Mouse (Mus musculus): ENCODE data around the gene Tdrd12.
"Not testable (repeated sequence)": the region's sequence is repeated elsewhere in the genome, so short reads cannot be mapped to it uniquely, and the experiment has no call there.

The Tdrd12 gene

GRCm38 (mm10) chr7:35537562-35537961 lies at the start of gene Tdrd12:
Tdrd12 (minus strand) TSS chr7:35537745.
- in situ Hi-C loops (cut with MboI; ENCODE audit: low sequenced_read_pairs), result no loop called here

- in situ Hi-C loops (cut with MboI; ENCODE audit: low sequenced_read_pairs), result no loop called here
Measured at GRCm38 (mm10) chr7:35586906-35587445, 49.4 kb upstream of the Tdrd12 start.

GRCm38 (mm10) chr7:35586055-35586905 lies 48.7 kb upstream of the Tdrd12 start, which contains the start of gene Ankrd27:
Ankrd27 (plus strand) TSS chr7:35586244.
- in situ Hi-C loops (cut with MboI; ENCODE audit: low sequenced_read_pairs), result no loop called here

- in situ Hi-C loops (cut with MboI; ENCODE audit: low sequenced_read_pairs), result no loop called here
Measured at GRCm38 (mm10) chr7:35585191-35586054, 47.9 kb upstream of the Tdrd12 start, which contains the start of gene Rgs9bp. Rgs9bp (minus strand) TSS chr7:35585582.

- in situ Hi-C loops (cut with MboI; ENCODE audit: low sequenced_read_pairs), result no loop called here
Measured at GRCm38 (mm10) chr7:35584786-35585190, 47.2 kb upstream of the Tdrd12 start.

- in situ Hi-C loops (cut with MboI; ENCODE audit: low sequenced_read_pairs), result no loop called here
Measured at GRCm38 (mm10) chr7:35584068-35584785, 46.7 kb upstream of the Tdrd12 start.

GRCm38 (mm10) chr7:35583476-35584025 lies 46.0 kb upstream of the Tdrd12 start:
- in situ Hi-C loops (cut with MboI; ENCODE audit: low sequenced_read_pairs), result no loop called here

GRCm38 (mm10) chr7:35582719-35583118 lies 45.2 kb upstream of the Tdrd12 start:
- in situ Hi-C loops (cut with MboI; ENCODE audit: low sequenced_read_pairs), result no loop called here

- in situ Hi-C loops (cut with MboI; ENCODE audit: low sequenced_read_pairs), result no loop called here
Measured at GRCm38 (mm10) chr7:35579849-35580248, 42.3 kb upstream of the Tdrd12 start.

- in situ Hi-C loops (cut with MboI; ENCODE audit: low sequenced_read_pairs), result not testable (repeated sequence)
Measured at GRCm38 (mm10) chr7:35570883-35571282, 33.3 kb upstream of the Tdrd12 start.

- in situ Hi-C loops (cut with MboI; ENCODE audit: low sequenced_read_pairs), result not testable (repeated sequence)
Measured at GRCm38 (mm10) chr7:35569724-35570123, 32.2 kb upstream of the Tdrd12 start.

GRCm38 (mm10) chr7:35565965-35566364 lies 28.4 kb upstream of the Tdrd12 start:
- in situ Hi-C loops (cut with MboI; ENCODE audit: low sequenced_read_pairs), result not testable (repeated sequence)

GRCm38 (mm10) chr7:35564872-35565271 lies 27.3 kb upstream of the Tdrd12 start:
- in situ Hi-C loops (cut with MboI; ENCODE audit: low sequenced_read_pairs), result not testable (repeated sequence)

GRCm38 (mm10) chr7:35564067-35564865 lies 26.7 kb upstream of the Tdrd12 start:
- in situ Hi-C loops (cut with MboI; ENCODE audit: low sequenced_read_pairs), result no loop called here

GRCm38 (mm10) chr7:35563071-35563470 lies 25.5 kb upstream of the Tdrd12 start:
- in situ Hi-C loops (cut with MboI; ENCODE audit: low sequenced_read_pairs), result no loop called here

GRCm38 (mm10) chr7:35559838-35560237 lies 22.3 kb upstream of the Tdrd12 start:
- in situ Hi-C loops (cut with MboI; ENCODE audit: low sequenced_read_pairs), result no loop called here

GRCm38 (mm10) chr7:35558681-35559080 lies 21.1 kb upstream of the Tdrd12 start:
- in situ Hi-C loops (cut with MboI; ENCODE audit: low sequenced_read_pairs), result no loop called here

- in situ Hi-C loops (cut with MboI; ENCODE audit: low sequenced_read_pairs), result no loop called here
Measured at GRCm38 (mm10) chr7:35557577-35557976, 20.0 kb upstream of the Tdrd12 start.

GRCm38 (mm10) chr7:35556905-35557304 lies 19.4 kb upstream of the Tdrd12 start:
- in situ Hi-C loops (cut with MboI; ENCODE audit: low sequenced_read_pairs), result no loop called here

All from CH12F3 (cell line).